Mouse (Mus musculus) left cerebral cortex, adult 6 months (tissue): ENCODE data around the gene Bcl11a. TPM values are rescaled to one million over a fixed set of nuclear protein-coding genes. Genes with fewer than 3 reads are reported as not detected.

ENCODE experiments used
- long read RNA-seq, 2 experiments: library from polyadenylated mRNA; unstranded; transcript quantifications; one replicate each; pipeline ENCODE4 v2.0.0; 2019 to 2020
- polyA plus RNA-seq: library from polyadenylated mRNA; unstranded; fragments of <200 nt; fragmentation: Nextera tagmentation; gene quantifications from 2 replicates; pipeline ENCODE4 v1.2.3, GENCODE M21; 2021

The Bcl11a gene
- polyA plus RNA-seq, result 45.1 and 48.4 TPM in 2 replicates
- long read RNA-seq, experiment 1, full-length matches to known transcripts, result 76 of 114 reads
- long read RNA-seq, experiment 1, partial matches to known transcripts, result 12 of 114 reads
- long read RNA-seq, experiment 1, other reads (novel, unspliced or antisense), result 26 of 114 reads
- long read RNA-seq, experiment 2, transcript Bcl11a-203 (5 exons, 2,329 nt), result major isoform, 23 of 67 reads
- long read RNA-seq, experiment 2, transcript Bcl11a-204 (5 exons, 1,505 nt), result minor isoform, 5 of 67 reads
- long read RNA-seq, experiment 2, partial matches to known transcripts, result 20 of 67 reads
- long read RNA-seq, experiment 2, other reads (novel, unspliced or antisense), result 19 of 67 reads

DNA sequence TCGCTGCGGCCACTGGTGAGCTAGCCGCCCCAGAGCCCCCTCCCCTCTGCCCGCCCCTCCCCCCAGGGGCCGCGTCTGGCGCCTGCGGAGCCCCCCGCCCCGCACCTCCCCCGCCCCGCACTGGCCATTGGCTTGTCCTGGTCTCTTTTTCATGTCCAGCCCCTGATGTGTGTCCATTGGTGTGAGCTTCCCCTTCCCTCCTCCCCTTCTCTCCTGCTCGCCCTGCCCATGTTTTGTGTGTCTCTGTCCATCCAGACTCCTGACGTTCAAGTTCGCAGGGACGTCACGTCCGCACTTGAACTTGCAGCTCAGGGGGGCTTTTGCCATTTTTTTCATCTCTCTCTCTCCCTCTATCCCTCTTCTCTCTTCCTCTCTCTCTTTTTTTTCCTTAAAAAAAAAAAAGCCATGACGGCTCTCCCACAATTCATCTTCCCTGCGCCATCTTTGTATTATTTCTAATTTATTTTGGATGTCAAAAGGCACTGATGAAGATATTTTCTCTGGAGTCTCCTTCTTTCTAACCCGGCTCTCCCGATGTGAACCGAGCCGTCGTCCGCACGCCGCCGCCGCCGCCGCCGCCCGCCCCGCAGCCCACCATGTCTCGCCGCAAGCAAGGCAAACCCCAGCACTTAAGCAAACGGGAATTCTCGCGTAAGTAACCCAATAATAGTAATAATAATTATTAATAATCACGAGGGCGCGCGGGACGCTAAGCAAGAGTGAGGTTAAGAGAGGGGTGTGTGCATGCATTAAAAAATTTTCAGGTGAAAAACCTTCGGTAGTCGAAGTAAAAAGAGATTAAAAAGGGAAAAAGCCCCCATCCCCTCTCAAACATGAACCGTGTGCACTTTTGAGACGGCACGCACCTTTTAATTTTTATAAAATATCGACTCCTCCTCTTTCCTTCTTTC is at the start of gene Bcl11a:
Gene Bcl11a, plus strand, starts transcription at position 262 of the 911 bp plus-strand sequence.

DNA sequence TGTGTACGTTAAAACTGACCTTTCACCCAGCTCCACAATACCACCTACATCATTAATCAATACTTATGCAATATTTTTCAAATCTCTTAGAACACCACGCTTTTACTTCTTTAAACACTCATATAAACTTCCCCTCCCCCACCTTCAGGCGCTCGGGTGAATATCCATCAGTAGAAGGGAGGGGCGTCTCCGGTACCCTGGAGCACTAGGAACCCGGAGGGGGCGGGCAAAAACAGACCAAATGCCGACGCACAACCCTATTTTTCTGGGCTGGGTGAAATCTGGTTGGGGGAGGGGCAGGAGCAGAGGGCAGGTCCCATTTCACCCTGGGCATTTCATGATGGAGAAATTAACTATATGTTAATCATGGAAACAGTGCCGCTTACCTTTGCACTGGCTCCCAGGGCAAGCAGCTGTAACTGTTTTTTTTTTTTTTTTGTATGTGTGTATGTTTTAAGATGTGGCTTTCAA is 3.2 kb upstream of the Bcl11a start, which contains the start of gene A830031A19Rik:
Gene A830031A19Rik, minus strand, starts transcription at position 421 of the 471 bp plus-strand sequence.

Other genes with a start within 250 kb of the Bcl11a start
- gene Papolg, start 182.8 kb upstream of the Bcl11a start, polyA plus RNA-seq, result 6.5 and 7.4 TPM in 2 replicates
- 2.2 and 2.7 TPM in 2 replicates for gene A830031A19Rik, start 3.0 kb upstream of the Bcl11a start, polyA plus RNA-seq